Mouse (Mus musculus) neural tube, postnatal 0 days (tissue): ENCODE results near the gene Lamp2. TPM values are rescaled to one million over a fixed set of nuclear protein-coding genes. Genes with fewer than 3 reads are reported as not detected.

Source experiments
- polyA plus RNA-seq: library from polyadenylated mRNA; unstranded; fragments of >200 nt; fragmentation: Nextera tagmentation; extraction: Ambion mirVana; gene quantifications from 2 replicates; pipeline ENCODE4 v1.2.1, GENCODE M21; 2015

Lamp2 gene
- 75.1 and 84.5 TPM in 2 replicates for polyA plus RNA-seq

DNA sequence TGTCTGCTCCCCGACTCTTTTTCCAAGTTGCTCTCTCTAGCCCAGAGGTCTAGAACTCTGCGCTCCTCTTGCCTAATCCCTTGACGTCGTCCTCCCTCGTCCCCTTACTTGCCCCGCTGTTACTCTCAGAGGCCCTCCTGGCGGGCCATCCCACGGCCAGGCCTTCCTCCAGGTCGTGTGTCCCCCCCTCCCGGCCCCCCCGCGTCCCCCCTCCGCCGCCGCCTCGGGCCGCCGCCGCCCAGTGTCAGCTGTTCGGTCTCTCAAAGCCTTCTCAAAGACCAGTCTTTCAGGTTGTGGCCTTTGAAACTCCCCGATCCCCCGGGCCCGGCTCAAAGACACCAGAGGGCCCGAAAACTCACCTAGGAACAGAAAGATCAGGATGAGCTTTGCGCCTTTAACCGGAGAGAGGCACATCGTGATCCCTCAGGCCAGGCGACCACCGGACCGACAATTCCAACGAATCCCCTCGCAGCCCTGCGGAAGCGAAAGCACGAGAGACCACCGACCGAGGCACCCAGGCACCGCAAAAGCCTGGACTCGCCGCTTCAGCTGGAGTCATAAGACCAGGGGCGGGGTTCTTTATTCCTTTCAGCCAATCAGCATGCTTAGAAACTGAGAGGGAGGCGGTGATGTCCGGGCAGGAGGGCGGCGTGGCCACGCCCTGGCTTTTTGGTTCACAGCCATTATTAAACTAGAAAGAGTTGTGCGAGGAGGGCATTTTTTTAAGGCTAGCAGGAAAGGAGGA lies at the start of gene Lamp2:
Gene Lamp2, minus strand, starts transcription at position 565 of the 745 bp plus-strand sequence.

Other genes with a start within 250 kb of the Lamp2 start
- gene Tmem255a, start 204.0 kb downstream of the Lamp2 start, polyA plus RNA-seq = 51.9 and 55.0 TPM in 2 replicates
- 0.06 and 0.14 TPM in 2 replicates for gene Atp1b4, start 140.3 kb downstream of the Lamp2 start, polyA plus RNA-seq
- gene Cul4b, start 119.7 kb upstream of the Lamp2 start, polyA plus RNA-seq = 11.8 and 13.4 TPM in 2 replicates
- gene Mcts1, start 144.1 kb upstream of the Lamp2 start, polyA plus RNA-seq = 194 and 201 TPM in 2 replicates
- gene C1galt1c1, start 178.6 kb upstream of the Lamp2 start, polyA plus RNA-seq = 32.9 and 37.6 TPM in 2 replicates